Mouse (Mus musculus) midbrain, embryonic 15.5 days (tissue): Measurements from ENCODE around the gene Exph5. TPM values are rescaled to one million over a fixed set of nuclear protein-coding genes. Genes with fewer than 3 reads are reported as not detected.

Experiments
- ATAC-seq: fragments of 200-750 bp; cut with Nextera tagmentation; replicated peaks from 2 replicates; pipeline ENCODE4 v1.8.0; 2017; ENCODE audit warnings: moderate TSS enrichment
- H3K27ac ChIP-seq: fragments of 300-500 bp; sonication (generic); 2 replicates; pipeline ENCODE4 v1.5.1; 2015; ENCODE audit warnings: mild to moderate bottlenecking, inconsistent platforms
- H3K27me3 ChIP-seq: fragments of 300-500 bp; sonication (generic); replicated peaks from 2 replicates; pipeline ENCODE4 v1.6.1; 2015; ENCODE audit warnings: inconsistent platforms
- H3K36me3 ChIP-seq: fragments of 300-500 bp; sonication (generic); replicated peaks from 2 replicates; pipeline ENCODE4 v1.6.1; 2015; ENCODE audit warnings: inconsistent platforms
- H3K4me1 ChIP-seq: fragments of 300-500 bp; sonication (generic); 2 replicates; pipeline ENCODE4 v1.6.1; 2015; ENCODE audit warnings: inconsistent platforms
- H3K4me2 ChIP-seq: fragments of 300-500 bp; sonication (generic); 2 replicates; pipeline ENCODE4 v1.6.1; 2015; ENCODE audit warnings: inconsistent platforms, mild to moderate bottlenecking, moderate library complexity
- H3K4me3 ChIP-seq: fragments of 300-500 bp; sonication (generic); 2 replicates; pipeline ENCODE4 v1.5.1; 2015; ENCODE audit warnings: mild to moderate bottlenecking, inconsistent platforms
- H3K9ac ChIP-seq: fragments of 300-500 bp; sonication (generic); 2 replicates; pipeline ENCODE4 v1.6.1; 2015; ENCODE audit warnings: mild to moderate bottlenecking, inconsistent platforms
- H3K9me3 ChIP-seq: fragments of 300-500 bp; sonication (generic); 2 replicates; pipeline ENCODE4 v1.6.1; 2016; ENCODE audit warnings: inconsistent platforms
- WGBS: fragments of 180-500 bp; shearing (Covaris S2); methylation state at CpG from one replicate; pipeline ENCODE4 v1.1.7; 2015; ENCODE audit warnings: mixed read lengths; 5-methylcytosine and 5-hydroxymethylcytosine counted together
- polyA plus RNA-seq: library from polyadenylated mRNA; unstranded; fragments of >200 nt; fragmentation: Nextera tagmentation; extraction: Ambion mirVana; gene quantifications from 2 replicates; pipeline ENCODE4 v1.2.1, GENCODE M21; 2015

Exph5 gene
- polyA plus RNA-seq, 1 experiment from 2014 or later, result 0.35 TPM

DNA sequence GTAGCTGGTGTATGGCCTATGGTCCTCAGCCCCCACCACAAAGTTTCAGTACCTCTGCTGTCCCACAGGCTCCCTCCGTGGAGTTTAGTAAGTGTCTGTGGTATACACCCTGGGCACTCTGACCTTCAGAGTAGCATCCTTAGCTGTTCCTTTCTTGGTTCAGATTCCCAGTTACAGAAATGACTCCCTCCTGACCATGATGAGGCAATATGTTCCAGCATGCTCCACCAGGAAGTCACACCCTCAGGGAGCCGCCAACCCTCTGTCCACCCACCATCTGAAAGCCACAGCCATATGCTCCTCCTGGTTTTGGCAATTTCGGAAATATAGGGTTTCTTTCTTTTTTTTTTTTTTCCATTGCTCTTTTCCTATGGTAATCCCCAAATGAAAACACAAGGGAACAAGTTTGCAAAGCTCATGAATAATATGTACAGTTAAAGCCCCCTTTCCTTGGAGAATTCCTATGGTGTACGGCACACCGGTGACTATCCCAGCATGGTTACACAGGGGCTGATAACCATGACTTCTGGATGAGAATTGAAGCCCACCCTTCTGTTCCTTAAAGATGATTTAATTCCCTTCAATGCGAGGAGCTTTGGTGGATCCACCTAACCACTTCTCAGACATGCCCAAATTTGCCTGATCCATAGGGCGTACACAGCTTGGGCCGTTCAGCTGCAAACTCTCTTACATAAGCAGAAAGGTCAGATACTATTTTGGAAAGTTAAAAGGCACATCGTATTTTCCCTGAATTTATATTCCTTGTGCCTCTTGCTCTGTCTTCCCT is 43.4 kb downstream of the Exph5 start:
- no peak overlapping the region for H3K4me3 ChIP-seq
- WGBS, result 91% methylated on average over 9 of the region's 9 CpGs
- no peaks in the 10 kb centered on the region for H3K36me3 ChIP-seq
- H3K4me2 ChIP-seq, result no peak overlapping the region
- no peak for ATAC-seq
- H3K9me3 ChIP-seq, result no peaks in the 10 kb centered on the region
- H3K4me1 ChIP-seq, result 0 out of 2 replicates have a peak, but pooled peaks cover 3% of the 10 kb centered on the region
- no peak overlapping the region for H3K9ac ChIP-seq
- no peaks in the 10 kb centered on the region for H3K27me3 ChIP-seq
- no peak overlapping the region for H3K27ac ChIP-seq

DNA sequence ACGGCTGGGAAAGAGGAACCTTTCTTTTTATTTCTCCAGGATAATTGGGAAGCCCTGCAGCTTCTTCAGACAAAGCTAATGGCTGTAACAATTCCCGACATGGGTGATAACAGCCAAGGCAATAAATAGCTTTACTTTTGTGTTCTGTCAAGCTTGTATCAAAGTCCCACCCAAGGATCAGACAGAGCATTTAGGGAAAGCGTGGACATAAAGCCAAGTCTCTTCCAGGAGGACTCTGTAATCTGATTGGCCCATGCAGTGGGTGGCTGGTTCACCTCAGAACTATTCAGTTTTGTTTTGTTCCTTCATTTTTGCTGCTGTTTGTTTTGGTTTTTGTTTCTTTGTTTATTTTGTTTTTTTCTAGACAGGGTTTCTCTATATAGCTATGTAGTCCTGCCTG is 44.3 kb downstream of the Exph5 start:
- Histone ChIP-seq H3K9ac (no peak overlapping the region), H3K9me3 (no peaks in the 10 kb centered on the region), H3K36me3 (no peaks in the 10 kb centered on the region), H3K4me2 (no peak overlapping the region), H3K27me3 (no peaks in the 10 kb centered on the region), H3K4me3 (no peak overlapping the region), H3K4me1 (0 out of 2 replicates have a peak, but pooled peaks cover 3% of the 10 kb centered on the region), H3K27ac (no peak overlapping the region)
- WGBS, result 63% methylated on average over 3 of the region's 3 CpGs
- no peak for ATAC-seq

DNA sequence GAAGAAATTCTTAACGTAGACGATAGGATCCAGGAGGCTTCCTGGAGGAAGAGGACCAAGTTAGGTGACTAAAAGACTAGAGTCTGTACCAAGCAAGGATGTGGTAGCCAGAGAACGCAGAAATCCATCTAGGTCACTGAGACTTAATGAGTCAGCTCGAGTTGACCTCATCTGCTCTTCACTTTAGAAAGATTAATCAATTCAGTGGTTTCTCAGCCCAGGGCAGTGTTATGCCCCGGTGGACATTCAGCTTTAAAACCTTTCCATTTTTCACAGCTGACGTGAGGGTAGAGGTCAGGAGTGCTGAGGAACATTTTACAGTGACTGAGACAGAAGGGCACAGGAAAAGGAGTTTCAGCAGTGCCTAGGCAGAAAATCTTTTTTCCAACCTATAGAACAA is 44.9 kb downstream of the Exph5 start:
- no peaks in the 10 kb centered on the region for H3K36me3 ChIP-seq
- no peak overlapping the region for H3K9ac ChIP-seq
- H3K4me3 ChIP-seq, result no peak overlapping the region
- ATAC-seq, result no peak
- H3K9me3 ChIP-seq, result no peaks in the 10 kb centered on the region
- 74% methylated on average over 6 of the region's 6 CpGs for WGBS
- H3K27ac ChIP-seq, result no peak overlapping the region
- H3K27me3 ChIP-seq, result no peaks in the 10 kb centered on the region
- H3K4me2 ChIP-seq, result no peak overlapping the region
- no peaks in the 10 kb centered on the region for H3K4me1 ChIP-seq

DNA sequence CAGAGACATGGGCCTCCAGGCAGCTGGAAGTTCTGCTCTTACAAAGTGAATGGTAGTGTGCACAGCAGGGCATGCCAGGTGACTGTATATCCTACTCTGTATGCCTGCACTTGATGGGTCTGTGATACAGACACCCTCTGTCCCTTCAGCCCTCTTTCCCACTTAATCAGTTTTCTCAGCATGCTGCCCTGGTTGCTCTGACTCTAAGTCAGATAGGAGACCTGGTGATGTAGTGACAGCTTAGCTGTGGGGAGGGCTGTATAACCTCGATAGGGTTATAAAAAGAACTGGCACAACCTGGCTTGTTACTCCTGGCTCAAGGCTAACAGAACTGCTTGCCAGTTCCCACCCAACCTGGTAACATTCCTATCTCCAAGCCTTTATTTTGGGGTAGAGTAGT is 47.7 kb downstream of the Exph5 start:
- Histone ChIP-seq H3K9ac (no peak overlapping the region), H3K4me1 (no peaks in the 10 kb centered on the region), H3K27ac (no peak overlapping the region), H3K27me3 (no peaks in the 10 kb centered on the region), H3K4me2 (no peak overlapping the region), H3K4me3 (no peak overlapping the region), H3K36me3 (no peaks in the 10 kb centered on the region), H3K9me3 (no peaks in the 10 kb centered on the region)
- 78% methylated on average over 1 of the region's 1 CpGs for whole genome bisulfite sequencing
- no peak for ATAC-seq

DNA sequence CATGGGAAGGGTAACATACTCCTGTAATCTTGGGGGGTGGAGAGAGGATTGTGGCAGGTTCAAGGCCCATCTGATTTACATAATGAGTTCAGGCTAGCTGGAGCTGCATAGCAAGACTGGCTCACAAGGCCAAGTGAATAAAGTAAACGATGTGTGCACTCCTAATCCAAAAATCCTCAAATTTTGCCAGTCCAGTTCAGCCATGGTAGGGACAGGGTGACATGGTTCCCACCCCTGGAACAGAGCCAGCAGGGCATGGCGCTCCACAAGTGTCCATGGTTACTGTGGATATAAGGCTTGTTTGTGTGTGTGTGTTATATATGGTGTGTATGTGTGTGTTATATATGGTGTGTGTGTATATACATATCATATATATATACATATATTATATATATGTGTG is 48.9 kb downstream of the Exph5 start:
- Histone ChIP-seq H3K9ac (no peak overlapping the region), H3K36me3 (no peaks in the 10 kb centered on the region), H3K9me3 (no peaks in the 10 kb centered on the region), H3K27me3 (no peaks in the 10 kb centered on the region), H3K4me2 (no peak overlapping the region), H3K4me3 (no peak overlapping the region), H3K4me1 (no peaks in the 10 kb centered on the region), H3K27ac (no peak overlapping the region)
- WGBS, result 84% methylated on average over 2 of the region's 2 CpGs
- no peak for ATAC-seq

DNA sequence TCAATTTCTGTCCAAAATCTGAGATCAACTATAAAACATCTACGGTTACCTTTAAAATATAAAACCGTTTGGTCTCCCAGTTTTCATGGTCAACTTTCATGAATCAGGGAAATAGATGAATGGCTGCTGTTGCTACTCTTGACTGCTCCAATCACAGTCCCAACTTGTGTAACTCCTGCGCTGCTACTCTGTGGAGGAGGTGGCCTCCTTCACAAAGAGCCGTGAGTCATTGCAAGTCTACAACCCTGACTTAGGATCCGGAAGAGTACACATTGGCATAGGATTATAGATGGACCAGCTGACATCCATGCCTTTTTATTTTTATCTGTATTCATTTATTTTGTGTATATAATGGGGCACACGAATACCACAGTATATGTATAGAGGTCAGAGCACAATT is 50.4 kb downstream of the Exph5 start:
- Histone ChIP-seq H3K27me3 (no peaks in the 10 kb centered on the region), H3K27ac (no peak overlapping the region), H3K4me3 (no peak overlapping the region), H3K36me3 (no peaks in the 10 kb centered on the region), H3K4me1 (no peaks in the 10 kb centered on the region), H3K9ac (no peak overlapping the region), H3K4me2 (no peak overlapping the region), H3K9me3 (no peaks in the 10 kb centered on the region)
- no peak for ATAC-seq
- 94% methylated on average over 6 of the region's 6 CpGs for WGBS

DNA sequence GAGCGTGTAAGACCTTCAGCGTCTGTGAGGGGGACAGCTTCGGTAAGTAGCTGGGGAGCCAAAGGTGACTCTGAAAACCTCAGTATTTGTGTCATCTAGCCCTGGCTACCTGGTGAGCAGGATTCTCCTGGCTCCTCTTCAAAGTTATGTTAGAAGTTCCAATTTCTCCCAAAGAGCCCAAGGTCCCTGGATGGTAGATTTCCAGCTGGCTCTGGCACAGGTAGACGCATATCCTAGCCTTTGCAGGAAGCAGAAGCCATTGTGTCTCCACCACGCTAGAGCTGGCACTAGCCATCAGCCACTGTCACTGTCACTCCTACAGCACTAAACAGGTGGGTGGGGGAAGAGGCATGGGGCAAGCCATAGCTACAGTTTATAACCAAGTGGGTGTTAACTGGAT is 51.7 kb downstream of the Exph5 start:
- no peak for ATAC-seq
- Histone ChIP-seq H3K36me3 (no peaks in the 10 kb centered on the region), H3K27ac (no peak overlapping the region), H3K27me3 (no peaks in the 10 kb centered on the region), H3K9me3 (no peaks in the 10 kb centered on the region), H3K4me1 (no peaks in the 10 kb centered on the region), H3K4me2 (no peak overlapping the region), H3K9ac (no peak overlapping the region), H3K4me3 (no peak overlapping the region)
- WGBS, result 88% methylated on average over 5 of the region's 5 CpGs

DNA sequence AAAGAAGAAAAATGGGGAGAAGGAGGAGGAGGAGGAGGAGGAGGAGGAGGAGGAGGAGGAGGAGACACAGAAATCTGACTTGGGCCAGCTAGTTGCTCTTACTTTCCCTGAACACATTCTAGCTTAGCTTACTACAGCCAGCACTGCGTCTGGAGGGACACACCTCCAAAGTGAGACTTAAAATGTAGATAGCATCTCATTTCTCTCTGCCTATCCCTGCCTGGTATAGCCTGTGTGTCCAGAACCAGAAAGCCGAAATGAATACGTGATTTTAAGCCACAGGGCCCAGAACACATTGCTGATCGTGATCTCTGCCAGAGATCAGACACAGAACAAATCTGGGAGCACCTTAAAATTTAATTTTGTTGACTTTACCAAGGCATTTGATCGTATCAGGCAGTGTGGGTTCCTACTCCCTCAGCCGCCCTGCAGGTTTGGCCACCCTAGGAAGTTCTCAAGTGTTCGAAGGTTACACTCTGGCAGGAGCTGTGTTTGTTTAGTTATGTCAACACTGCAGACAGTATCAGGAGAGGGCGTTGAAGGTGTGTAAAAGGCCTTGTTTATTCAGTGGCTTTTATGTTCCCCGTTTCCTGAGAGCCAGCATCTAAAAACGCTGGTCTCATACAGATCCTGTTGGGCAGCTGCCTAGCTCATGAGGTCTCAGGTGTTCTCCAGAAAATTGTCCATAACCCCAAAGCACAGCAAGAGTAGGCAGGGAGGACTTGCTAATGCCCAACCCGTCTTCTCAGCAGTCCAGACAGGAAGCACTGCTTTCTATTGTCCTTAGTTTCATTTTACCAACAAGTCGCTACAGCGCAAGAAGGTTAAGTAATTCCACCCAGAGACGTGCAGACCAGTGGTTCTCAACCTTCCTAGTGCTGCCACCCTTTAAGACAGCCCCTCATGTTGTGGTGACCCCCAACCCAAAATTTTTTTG is 55.0 kb downstream of the Exph5 start:
- 72% methylated on average over 14 of the region's 14 CpGs for WGBS
- H3K4me2 ChIP-seq, result no peak overlapping the region
- H3K9ac ChIP-seq, result no peak overlapping the region
- H3K36me3 ChIP-seq, result no peaks in the 10 kb centered on the region
- no peak overlapping the region for H3K27ac ChIP-seq
- H3K4me3 ChIP-seq, result no peak overlapping the region
- ATAC-seq, result no peak
- H3K4me1 ChIP-seq, result no peaks in the 10 kb centered on the region
- H3K9me3 ChIP-seq, result no peaks in the 10 kb centered on the region
- no peaks in the 10 kb centered on the region for H3K27me3 ChIP-seq

DNA sequence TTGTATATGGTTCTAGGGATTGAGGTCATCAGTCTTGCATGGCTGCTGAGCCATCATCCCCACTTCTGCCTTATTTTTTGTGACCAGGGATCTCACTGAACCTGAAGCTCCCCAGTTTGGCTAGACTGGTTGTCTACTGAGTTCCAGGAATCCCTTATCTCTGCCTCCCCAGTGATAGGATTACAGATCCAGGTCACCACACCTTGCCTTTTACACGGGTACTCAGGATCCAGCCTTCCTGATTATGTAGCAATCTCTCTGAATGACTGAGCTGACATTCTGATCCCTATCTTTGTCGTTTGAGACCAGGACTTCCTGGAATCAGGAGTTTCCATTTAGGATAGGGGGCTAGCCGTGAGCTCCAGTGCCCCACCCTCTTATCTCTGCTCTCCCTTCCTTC is 69.9 kb downstream of the Exph5 start:
- no peak overlapping the region for H3K9ac ChIP-seq
- no peak for ATAC-seq
- H3K9me3 ChIP-seq, result no peaks in the 10 kb centered on the region
- 84% methylated on average over 3 of the region's 3 CpGs for WGBS
- no peaks in the 10 kb centered on the region for H3K4me1 ChIP-seq
- H3K27me3 ChIP-seq, result no peaks in the 10 kb centered on the region
- no peaks in the 10 kb centered on the region for H3K36me3 ChIP-seq
- no peak overlapping the region for H3K4me2 ChIP-seq
- no peak overlapping the region for H3K27ac ChIP-seq
- H3K4me3 ChIP-seq, result no peak overlapping the region

DNA sequence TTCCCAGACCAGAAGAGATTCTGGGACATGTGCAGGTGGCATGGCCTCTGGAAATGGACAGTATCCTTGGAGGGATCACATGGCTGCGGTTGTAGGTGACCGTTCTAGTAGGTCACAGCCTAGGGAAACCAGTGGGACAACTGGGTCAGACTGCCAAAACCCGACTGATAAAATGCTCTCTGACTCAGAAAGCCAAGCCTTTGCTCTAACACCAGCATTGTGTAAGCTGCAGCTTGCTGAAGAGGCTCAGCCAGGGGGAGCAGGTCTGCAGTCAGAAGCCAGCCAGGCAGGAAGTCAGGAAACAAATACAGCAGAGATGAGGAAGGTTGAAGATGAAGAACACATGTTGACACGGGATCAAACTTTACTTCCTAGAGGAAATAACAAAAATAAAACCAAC is 74.4 kb downstream of the Exph5 start:
- Histone ChIP-seq H3K27me3 (no peaks in the 10 kb centered on the region), H3K4me1 (no peaks in the 10 kb centered on the region), H3K9me3 (no peaks in the 10 kb centered on the region), H3K9ac (no peak overlapping the region), H3K4me3 (no peak overlapping the region), H3K36me3 (no peaks in the 10 kb centered on the region), H3K27ac (no peak overlapping the region), H3K4me2 (no peak overlapping the region)
- ATAC-seq, result no peak
- WGBS, result 78% methylated on average over 4 of the region's 4 CpGs

DNA sequence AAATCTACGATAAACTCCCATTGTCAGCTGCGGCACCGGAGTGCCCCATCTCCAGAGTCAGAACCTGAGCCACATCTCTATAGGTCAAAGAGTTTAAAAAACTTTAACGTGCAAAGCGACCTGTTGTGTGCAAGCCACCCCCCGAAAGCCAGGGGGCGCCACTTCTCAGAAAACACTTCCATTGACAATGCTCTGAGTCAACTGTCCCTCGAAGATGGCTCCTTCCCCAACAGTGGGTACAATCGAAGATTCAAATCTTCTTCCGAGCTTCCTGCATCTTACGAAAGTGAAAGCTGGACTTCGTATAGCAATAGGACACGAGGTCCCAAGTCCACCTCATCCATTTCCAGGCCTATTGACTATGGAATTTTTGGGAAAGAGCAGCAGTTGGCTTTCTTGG is 75.3 kb downstream of the Exph5 start:
- H3K36me3 ChIP-seq, result no peaks in the 10 kb centered on the region
- H3K27me3 ChIP-seq, result no peaks in the 10 kb centered on the region
- WGBS, result 89% methylated on average over 13 of the region's 13 CpGs
- H3K4me1 ChIP-seq, result no peaks in the 10 kb centered on the region
- no peaks in the 10 kb centered on the region for H3K9me3 ChIP-seq
- H3K4me2 ChIP-seq, result no peak overlapping the region
- H3K27ac ChIP-seq, result no peak overlapping the region
- no peak overlapping the region for H3K4me3 ChIP-seq
- no peak for ATAC-seq
- H3K9ac ChIP-seq, result no peak overlapping the region

DNA sequence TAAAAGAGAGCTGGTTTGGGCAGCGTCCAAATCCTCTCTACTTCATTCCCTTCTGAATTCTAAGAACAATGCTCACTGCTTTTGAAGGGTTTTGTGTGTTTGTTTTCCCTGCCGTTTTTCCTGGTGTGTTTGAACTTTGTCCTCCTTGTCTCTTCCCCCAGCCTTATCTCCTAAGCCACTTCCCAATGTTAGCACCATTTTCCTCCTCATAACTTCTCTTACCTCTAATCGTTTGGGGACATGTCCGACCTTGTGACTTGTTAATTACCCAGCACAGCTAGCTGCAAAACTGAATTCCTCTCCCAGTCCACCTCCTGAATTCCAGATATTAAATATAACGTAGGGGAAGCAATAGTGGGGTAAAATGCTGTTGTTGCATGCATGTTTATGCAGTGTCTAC is 76.1 kb downstream of the Exph5 start:
- H3K4me1 ChIP-seq, result no peaks in the 10 kb centered on the region
- no peak overlapping the region for H3K27ac ChIP-seq
- H3K9me3 ChIP-seq, result no peaks in the 10 kb centered on the region
- 70% methylated on average over 5 of the region's 5 CpGs for WGBS
- H3K4me3 ChIP-seq, result no peak overlapping the region
- H3K27me3 ChIP-seq, result no peaks in the 10 kb centered on the region
- no peak for ATAC-seq
- no peak overlapping the region for H3K9ac ChIP-seq
- H3K4me2 ChIP-seq, result no peak overlapping the region
- no peaks in the 10 kb centered on the region for H3K36me3 ChIP-seq
